Mouse (Mus musculus) heart, adult 18-20 months (tissue): ENCODE results near the gene Tcf20. TPM values are rescaled to one million over a fixed set of nuclear protein-coding genes. Genes with fewer than 3 reads are reported as not detected.
A peak's percentile ranks its signal among the peaks of the same experiment; 100 is the strongest.

Source experiments
- DNase-seq, 2 experiments: peaks; one replicate each; pipeline ENCODE4 v3.0.0; 2021 to 2022; ENCODE audit warnings: mixed read lengths in 1 of 2
- long read RNA-seq, 2 experiments: library from polyadenylated mRNA; stranded (forward); transcript quantifications; one replicate each; pipeline ENCODE4 v2.0.0; 2021
- total RNA-seq, 2 experiments: library from RNA; stranded (reverse); gene quantifications; 2 replicates each; pipeline ENCODE4 v1.2.3; 2021

Gene Tcf20
- 10 to 100 TPM; 48.2 to 56.6 TPM for total RNA-seq
- long read RNA-seq, experiment 1, partial matches to known transcripts: 0 of 1 reads
- long read RNA-seq, experiment 1, other reads (novel, unspliced or antisense): 1 of 1 reads
- long read RNA-seq, experiment 2, partial matches to known transcripts: 0 of 1 reads
- long read RNA-seq, experiment 2, other reads (novel, unspliced or antisense): 1 of 1 reads

GRCm38 (mm10) chr15:82987732-82988112 lies at the start of gene Tcf20:
Tcf20 (minus strand) TSS chr15:82987872.
- peak; percentile 96 to 98 for DNase-seq

DNA sequence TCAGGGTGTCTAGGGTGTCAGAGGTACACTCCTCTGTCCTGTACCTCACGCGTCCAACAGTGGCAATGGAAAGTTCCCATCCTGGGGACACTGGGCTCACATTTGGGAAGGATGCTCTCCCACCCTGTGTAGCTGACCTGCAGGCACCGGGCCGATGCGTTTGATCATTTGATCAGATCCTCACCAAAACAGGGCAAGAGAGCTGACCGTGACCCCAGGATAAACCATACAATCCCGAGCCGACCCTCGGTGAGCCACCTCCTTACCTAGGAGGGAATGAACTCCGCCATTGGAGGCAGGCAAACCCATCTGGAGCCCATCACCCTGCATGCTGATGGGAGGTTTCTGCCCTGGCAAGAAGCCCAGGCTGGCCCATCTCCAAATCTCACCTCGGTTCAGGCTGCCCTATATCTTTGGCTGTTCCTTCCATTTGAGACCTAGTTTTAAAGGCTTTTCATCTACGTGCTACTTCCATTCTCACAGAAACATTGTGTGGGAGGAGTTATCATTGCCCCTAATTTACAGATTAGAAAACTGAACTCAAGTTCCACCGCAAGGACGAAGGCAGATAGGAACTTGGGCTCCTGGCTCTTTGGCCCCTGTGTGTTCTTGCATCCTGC lies 49.3 kb upstream of the Tcf20 start:
- DNase-seq: peak; percentile 38 to 51

DNA sequence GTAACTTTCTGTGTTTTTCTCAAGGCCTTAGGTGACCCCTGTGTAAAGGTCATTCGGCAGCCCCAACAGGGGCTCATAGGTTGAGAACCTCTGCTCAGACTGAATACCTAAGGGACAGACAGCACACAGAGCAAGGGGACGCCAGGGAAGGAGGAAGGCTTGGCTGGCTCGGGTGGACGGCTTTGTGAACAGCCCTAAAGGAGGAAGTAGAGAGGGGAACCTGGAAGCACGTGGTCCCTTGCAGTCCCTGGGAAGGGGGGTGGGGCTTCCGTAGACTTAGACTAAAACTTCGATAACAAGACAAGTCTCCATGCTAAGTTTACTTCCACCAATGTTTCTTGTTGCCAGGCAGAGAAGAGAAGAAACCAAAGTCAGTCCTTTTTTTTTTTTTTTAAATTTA lies 48.4 kb upstream of the Tcf20 start:
- DNase-seq: peak in 1 of 2 experiments; percentile 76

DNA sequence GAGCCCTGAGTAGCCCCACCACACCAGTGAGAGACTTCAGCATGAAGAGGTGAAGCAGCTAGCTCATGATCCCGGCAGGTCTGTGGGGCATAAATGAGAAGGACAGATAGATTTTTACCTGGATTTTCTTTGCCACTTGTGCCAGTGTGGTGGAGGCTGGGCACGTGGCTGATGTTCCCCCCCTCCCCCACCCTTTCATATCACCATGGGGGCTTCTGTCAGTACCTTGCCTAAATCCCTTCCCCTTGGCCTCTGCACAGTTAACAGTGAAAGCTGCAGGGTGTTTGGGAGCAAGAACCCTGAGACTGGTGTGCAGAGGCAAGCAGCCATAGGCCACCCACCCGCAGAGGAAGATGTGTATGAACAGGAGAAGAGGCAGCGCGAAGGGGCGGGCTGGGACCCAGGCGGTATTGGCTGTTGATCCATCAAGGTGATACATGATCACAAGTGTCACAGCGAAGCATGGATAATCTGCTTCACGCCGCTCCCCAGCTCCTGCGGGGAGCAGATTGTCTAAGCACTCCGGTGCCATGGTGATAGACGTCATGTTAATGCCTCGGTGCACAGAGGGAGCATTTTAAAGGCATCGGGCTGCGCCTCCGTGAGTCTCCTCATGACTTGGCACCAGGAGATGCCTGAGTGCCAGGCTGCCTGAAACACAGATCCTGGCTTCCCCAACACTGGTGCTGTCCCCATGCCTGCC lies 46.8 kb upstream of the Tcf20 start:
- DNase-seq: peak in 1 of 2 experiments; percentile 21

- peak; percentile 55 to 73 for DNase-seq
These were observed 45.4 kb upstream of the Tcf20 start, which contains the start of gene Nfam1 for GRCm38 (mm10) chr15:83032981-83033541. Nfam1 (minus strand) TSS chr15:83033306.

GRCm38 (mm10) chr15:83030884-83031283 lies 43.2 kb upstream of the Tcf20 start:
- DNase-seq: peak in 1 of 2 experiments; percentile 45

DNA sequence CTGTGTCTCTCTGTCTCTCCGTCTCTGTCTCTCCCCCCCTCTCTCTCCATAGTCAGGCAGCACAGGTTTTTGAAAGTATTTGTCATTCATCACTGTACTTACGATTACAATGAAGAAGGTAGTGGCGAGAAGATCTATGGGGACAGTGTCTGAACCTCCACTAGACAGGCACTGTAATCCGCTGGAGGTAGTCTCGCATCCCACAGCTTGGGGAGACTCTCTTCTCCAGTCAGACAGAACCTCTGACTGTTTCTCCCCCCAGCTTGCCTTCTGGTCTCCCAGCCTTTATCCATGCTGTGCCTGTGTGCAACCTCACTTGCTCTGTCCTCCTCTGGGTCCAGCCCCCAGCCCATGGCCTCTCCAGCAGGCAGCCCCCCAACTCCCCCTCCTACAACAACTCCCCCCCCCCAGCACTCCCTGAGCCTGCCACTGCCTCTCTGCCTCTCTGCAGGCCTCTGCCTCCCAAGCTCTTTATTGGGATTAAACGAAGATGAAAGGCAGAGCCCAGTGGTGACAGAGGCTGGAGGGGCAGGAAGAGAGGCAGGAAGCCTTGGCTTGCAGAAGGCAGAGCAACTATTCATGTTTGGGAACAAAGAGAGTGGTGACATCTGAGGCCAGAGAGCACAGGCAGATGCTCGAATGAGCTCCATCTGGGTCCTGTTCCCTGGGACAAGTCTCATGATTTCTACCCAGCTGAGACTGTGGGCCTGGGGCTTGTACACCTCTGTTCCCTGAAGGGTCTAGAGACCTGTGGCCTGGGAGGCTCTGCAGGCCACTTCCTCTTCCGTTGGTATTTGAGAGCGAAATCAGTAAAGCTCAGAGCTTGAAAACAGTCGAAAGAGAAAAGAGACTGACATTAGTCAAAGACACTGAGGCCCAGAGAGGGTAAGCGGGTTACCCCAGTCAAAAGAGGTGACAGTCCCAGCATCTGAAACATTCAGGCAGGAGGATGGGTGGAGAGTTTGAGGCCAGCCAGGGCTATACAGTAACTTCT lies 42.4 kb upstream of the Tcf20 start:
- no peak for DNase-seq

DNA sequence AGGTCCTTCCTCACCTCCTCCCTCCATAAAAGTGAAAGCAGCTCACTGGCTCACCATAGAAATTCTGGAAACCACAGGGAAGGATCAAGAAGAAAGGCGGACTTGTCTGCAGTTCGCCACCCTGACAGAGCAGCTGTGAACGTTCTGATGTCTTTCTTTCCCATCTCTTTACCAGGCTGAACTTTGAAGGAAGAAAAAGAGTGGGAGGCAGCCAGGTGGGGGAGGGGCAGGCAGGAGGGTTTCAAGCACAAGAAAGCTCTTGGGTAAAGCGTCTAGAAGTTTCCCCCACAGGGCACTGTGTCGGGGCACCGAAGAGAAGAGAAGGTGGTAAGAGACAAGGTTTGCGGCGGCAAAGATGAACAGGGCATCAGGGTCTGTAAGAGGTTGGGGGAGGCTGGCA lies 38.5 kb upstream of the Tcf20 start:
- DNase-seq: no peak

DNA sequence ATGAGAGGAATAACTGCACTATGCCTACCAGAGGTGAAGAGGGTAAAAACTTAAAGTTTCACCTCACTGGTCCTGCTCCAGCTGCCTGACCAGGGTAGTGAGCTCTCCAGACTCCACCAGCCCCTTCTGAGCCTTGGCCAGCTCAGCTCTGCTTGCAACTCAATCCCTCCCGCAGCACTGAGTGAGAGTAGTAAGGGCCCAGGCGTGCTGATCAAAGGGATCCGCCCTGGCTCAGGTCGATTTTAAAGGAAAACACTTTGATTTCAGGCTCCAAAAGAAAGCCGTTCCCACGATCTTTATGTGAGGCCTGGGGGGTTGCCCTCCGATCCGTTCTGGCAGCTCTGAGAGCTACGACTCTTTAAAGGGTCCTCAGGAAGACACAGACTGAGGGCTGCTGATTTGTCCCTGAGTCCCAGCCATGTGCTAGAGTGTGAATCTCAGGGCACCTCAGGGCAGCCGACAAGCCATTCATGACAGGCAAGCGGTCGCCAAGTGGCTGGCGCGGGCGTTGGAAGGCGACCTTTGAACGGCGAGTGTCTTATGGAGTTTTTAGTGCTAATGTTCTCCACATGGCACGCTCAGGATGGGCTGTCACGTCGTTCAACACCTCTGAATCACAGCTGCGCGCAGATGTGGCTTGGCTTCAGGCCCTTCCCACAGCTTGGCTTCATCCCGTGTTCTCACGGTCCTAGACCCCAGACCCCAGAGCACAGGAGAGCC lies 37.5 kb upstream of the Tcf20 start:
- peak; percentile 20 to 36 for DNase-seq

DNA sequence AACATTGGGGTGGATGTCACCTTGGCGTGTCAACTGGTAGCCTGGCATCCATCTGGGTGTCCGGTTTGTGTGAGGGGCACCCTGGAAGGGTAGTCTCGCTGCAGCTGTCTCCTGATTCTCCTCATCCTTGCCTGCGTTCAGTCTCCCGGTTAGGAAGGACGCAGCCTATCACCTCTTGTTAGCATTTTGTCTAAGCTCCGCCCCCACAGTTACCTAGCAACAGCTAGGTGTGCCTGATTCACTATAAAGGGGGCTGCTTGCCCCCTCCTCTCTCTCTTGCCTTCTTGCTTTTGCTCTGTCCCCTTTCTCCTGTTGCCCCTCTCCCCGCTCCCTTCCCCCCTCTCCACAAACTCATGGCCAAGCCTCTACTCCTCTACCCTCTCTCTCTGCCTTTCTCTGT lies 35.3 kb upstream of the Tcf20 start:
- DNase-seq: no peak

DNA sequence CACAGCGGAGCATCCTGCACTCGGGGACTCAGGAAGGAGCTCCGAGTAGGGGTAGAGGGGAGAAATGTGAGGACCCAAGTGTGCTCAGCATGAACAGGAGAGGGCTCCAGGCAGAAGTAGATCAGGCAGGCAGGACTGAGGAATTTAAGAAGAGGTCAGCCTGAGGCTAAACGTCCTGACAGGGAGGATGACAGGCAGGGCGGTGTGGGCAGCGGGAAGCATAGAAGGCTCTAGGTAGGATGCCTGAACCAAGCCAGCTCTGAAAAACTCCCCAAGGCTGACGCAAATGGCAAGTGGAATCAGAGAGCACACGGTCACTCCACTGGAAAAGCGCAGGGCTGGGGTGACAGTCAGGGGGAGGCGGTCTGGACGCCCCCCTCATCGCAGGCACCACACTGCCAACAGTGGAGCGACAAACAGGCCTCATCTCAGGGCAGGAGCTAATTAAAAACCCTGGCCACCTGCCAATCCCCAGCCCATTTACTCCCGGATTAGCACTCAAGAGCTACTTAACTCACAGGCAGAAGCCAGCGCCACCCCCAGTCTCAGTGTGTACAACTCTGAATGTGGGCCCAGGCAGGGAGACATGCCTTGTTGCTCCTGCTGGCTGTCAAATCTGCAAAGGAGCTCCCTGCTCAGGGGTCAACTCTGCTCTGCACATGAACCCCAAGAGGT lies 23.5 kb upstream of the Tcf20 start:
- DNase-seq: peak; percentile 65 to 71

DNA sequence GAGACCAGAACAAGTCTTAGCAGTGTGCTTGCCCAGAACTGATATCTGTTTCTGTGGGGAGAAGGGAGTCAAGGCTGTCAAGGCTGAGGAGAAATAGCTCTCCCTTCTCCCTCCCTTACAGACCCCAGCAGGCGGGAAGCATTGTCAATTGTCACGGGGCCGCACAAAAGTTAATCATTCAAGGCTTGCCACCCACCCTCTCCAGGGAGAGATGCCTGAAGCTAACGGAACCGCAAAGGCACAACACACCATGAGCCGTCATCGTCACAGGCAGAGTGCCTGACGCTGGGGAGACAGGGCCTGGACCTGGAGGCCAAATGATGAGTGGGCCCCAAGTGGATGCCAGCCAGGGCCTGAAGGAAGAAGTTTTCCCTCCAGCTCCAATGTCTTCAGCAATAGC lies 22.8 kb upstream of the Tcf20 start:
- DNase-seq: no peak

- DNase-seq: peak; percentile 22 to 57
These were observed 21.9 kb upstream of the Tcf20 start for GRCm38 (mm10) chr15:83009532-83009931.

DNA sequence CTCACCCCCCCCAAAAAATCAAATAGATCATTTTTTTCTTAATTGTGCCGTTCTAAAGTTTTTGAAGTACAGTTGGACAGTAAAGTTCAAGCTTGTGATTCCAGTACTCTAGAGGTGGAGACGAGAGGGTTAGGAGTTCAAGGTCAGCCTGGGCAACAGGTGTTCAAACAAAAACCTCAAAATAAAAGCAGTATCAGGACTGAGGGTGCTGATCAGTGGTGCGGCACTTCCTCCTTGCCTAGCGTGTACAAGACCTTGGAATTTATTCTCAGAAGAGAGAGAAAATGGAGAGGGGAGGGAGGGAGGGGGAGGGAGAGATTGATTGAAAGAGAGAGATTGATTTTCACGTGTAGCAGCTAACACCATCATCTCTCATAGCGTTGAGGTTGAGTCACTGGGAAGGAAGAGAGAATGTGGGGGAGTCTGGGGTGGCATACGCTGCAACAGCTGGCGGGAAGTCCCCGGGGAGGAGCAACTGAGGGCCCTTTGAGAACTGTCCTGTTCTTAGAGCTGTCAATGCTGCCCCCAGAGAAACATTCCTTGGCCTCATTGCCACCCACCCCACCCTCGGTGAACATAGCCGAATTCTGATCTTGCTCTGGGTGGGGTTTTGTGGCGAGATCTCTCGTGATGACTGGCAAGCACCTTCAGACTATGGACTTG lies 21.2 kb upstream of the Tcf20 start:
- DNase-seq: peak in 1 of 2 experiments; percentile 31

- DNase-seq: no peak
These were observed 19.8 kb upstream of the Tcf20 start for GRCm38 (mm10) chr15:83007346-83007920.

- DNase-seq: no peak
These were observed 15.2 kb upstream of the Tcf20 start for GRCm38 (mm10) chr15:83002665-83003548.

DNA sequence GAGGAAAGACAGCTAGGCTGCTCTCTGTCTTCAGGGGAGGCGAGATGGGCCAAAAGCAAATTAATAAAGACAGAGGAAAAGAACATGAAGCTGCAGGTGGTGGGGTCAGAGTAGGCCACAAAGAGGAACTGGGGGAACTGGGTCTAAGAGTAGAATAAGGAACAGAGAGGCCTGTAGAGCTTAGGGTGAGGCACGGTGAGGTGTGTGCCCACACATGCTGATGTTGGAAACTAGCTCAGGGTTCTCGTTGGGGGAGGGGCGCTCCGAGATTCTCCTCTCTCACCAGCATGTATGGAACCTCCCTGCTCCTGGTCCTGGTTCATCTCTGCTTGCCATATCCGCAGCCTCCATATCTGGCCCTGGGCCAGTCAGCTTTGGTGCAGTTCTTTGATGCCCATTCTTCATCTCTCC lies 11.1 kb upstream of the Tcf20 start:
- no peak for DNase-seq

DNA sequence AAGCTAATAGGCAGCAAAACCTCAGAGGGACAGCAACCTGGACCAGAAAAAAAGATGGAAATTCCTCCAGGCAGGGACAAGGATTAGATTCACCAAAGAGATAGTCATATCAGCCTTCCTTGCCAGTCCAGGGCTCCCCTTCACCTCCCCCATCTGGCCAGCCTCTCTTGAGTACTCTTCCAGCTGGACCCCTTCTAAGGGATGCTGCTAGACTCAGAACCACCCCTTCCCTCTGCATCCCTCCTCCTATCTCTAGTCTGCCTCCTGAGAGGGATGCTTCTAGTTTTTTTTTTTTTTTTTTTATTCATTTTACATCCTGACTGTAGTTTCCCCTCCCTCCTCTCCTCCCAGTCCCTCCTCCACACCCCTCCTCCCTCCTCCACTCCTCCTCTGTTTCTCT lies 8.8 kb upstream of the Tcf20 start:
- DNase-seq: no peak

- no peak for DNase-seq
These were observed 7.6 kb upstream of the Tcf20 start for GRCm38 (mm10) chr15:82995239-82995638.
